Mouse (Mus musculus) cortical plate, adult 2 months (tissue): ENCODE measurements around the gene Uba52.

Experiments used
- CTCF ChIP-seq: fragments of 200-500 bp; IDR thresholded peaks from 2 replicates; pipeline ENCODE4 v1.5.1; 2011; ENCODE audit warnings: mild to moderate bottlenecking, control low read depth, low read length; ENCODE audit not compliant: insufficient read depth; ENCODE audit errors: extremely low read depth
- POLR2A ChIP-seq: fragments of 200-500 bp; IDR thresholded peaks from 2 replicates; pipeline ENCODE4 v1.6.1; 2011; ENCODE audit warnings: mild to moderate bottlenecking, low read length, control low read depth; ENCODE audit not compliant: insufficient read depth; ENCODE audit errors: extremely low read depth

DNA sequence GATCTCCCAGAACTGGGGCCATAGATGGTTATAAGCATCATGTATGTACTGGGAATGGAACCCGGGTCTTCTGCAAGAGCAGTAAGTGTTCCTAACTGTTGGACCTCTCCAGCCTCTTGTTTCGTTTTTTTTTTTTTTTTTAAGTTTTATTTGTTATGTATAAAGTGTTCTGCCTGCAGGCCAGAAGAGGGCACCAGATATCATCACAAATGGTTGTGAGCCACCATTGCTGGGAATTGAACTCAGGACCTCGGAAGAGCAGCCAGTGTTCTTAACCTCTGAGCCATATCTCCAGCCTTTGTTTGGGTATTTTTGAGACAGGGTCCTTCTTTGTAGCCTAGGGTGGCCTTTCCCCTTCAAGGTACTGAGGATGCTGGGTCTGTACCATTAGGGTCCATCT lies 48.4 kb upstream of the Uba52 start:
- TF ChIP-seq CTCF: 0 out of 2 replicates have a peak, but pooled peaks have one; percentile 3
- TF ChIP-seq POLR2A: no peak
